Mouse (Mus musculus): ENCODE data around the gene Ccdc6. TPM values are rescaled to one million over a fixed set of nuclear protein-coding genes. Genes with fewer than 3 reads are reported as not detected.

Ccdc6 gene
- total RNA-seq, 2 experiments from 2014 or later, result 43.4 to 58.7 TPM

- intact Hi-C loops (cut with DNase I), result no loop called here
- no peak for DNase-seq (ENCODE audit: low spot score in 2 of 2)
These were observed 59.7 kb downstream of the Ccdc6 start for GRCm38 (mm10) chr10:70156431-70157165.

- intact Hi-C loops (cut with DNase I), result no loop called here
- DNase-seq (ENCODE audit: low spot score in 2 of 2), result peak in 1 of 2 experiments; percentile 33
These were observed 62.9 kb downstream of the Ccdc6 start for GRCm38 (mm10) chr10:70159651-70160320.

- no peak for DNase-seq (ENCODE audit: low spot score in 2 of 2)
- intact Hi-C loops (cut with DNase I), result no loop called here
These were observed 63.9 kb downstream of the Ccdc6 start for GRCm38 (mm10) chr10:70160811-70161210.

GRCm38 (mm10) chr10:70161504-70161903 lies 64.6 kb downstream of the Ccdc6 start:
- no peak for DNase-seq (ENCODE audit: low spot score in 2 of 2)
- intact Hi-C loops (cut with DNase I), result no loop called here

- intact Hi-C loops (cut with DNase I), result no loop called here
- no peak for DNase-seq (ENCODE audit: low spot score in 2 of 2)
These were observed 66.8 kb downstream of the Ccdc6 start for GRCm38 (mm10) chr10:70163681-70164080.

GRCm38 (mm10) chr10:70165877-70166276 lies 69.0 kb downstream of the Ccdc6 start:
- intact Hi-C loops (cut with DNase I), result loop anchor here (5.0 kb wide), 1 partner anchor 69 kb away; the partner anchor contains the start of gene Ccdc6
- peak; percentile 31 to 54 for DNase-seq (ENCODE audit: low spot score in 2 of 2)

- intact Hi-C loops (cut with DNase I), result loop anchor here (5.0 kb wide), 1 partner anchor 69 kb away; the partner anchor contains the start of gene Ccdc6
- no peak for DNase-seq (ENCODE audit: low spot score in 2 of 2)
These were observed 69.5 kb downstream of the Ccdc6 start for GRCm38 (mm10) chr10:70166427-70166826.

- no peak for DNase-seq (ENCODE audit: low spot score in 2 of 2)
- intact Hi-C loops (cut with DNase I), result loop anchor here (5.0 kb wide), 1 partner anchor 70 kb away; the partner anchor contains the start of gene Ccdc6
These were observed 70.7 kb downstream of the Ccdc6 start for GRCm38 (mm10) chr10:70167625-70168024.

GRCm38 (mm10) chr10:70168396-70168795 lies 71.5 kb downstream of the Ccdc6 start:
- intact Hi-C loops (cut with DNase I), result loop anchor here (5.0 kb wide), 1 partner anchor 71 kb away; the partner anchor contains the start of gene Ccdc6
- peak in 1 of 2 experiments; percentile 28 for DNase-seq (ENCODE audit: low spot score in 2 of 2)

GRCm38 (mm10) chr10:70169044-70169443 lies 72.1 kb downstream of the Ccdc6 start:
- peak; percentile 41 to 68 for DNase-seq (ENCODE audit: low spot score in 2 of 2)
- intact Hi-C loops (cut with DNase I), result loop anchor here (5.0 kb wide), 1 partner anchor 72 kb away; the partner anchor contains the start of gene Ccdc6

GRCm38 (mm10) chr10:70173314-70173713 lies 76.4 kb downstream of the Ccdc6 start:
- intact Hi-C loops (cut with DNase I), result no loop called here
- peak in 1 of 2 experiments; percentile 37 for DNase-seq (ENCODE audit: low spot score in 2 of 2)

GRCm38 (mm10) chr10:70174494-70175190 lies 77.7 kb downstream of the Ccdc6 start:
- DNase-seq (ENCODE audit: low spot score in 2 of 2), result no peak
- intact Hi-C loops (cut with DNase I), result no loop called here

- DNase-seq (ENCODE audit: low spot score in 2 of 2), result no peak
- intact Hi-C loops (cut with DNase I), result loop anchor here (10.0 kb wide), 1 partner anchor 156 kb away; no protein-coding TSS in a partner anchor
These were observed 83.8 kb downstream of the Ccdc6 start for GRCm38 (mm10) chr10:70180727-70181126.

GRCm38 (mm10) chr10:70181279-70181972 lies 84.5 kb downstream of the Ccdc6 start:
- intact Hi-C loops (cut with DNase I), result loop anchor here (10.0 kb wide), 1 partner anchor 157 kb away; no protein-coding TSS in a partner anchor
- no peak for DNase-seq (ENCODE audit: low spot score in 2 of 2)

- no peak for DNase-seq (ENCODE audit: low spot score in 2 of 2)
- intact Hi-C loops (cut with DNase I), result loop anchor here (10.0 kb wide), 1 partner anchor 159 kb away; no protein-coding TSS in a partner anchor
These were observed 86.5 kb downstream of the Ccdc6 start for GRCm38 (mm10) chr10:70183210-70184080.

GRCm38 (mm10) chr10:70186136-70186535 lies 89.2 kb downstream of the Ccdc6 start:
- intact Hi-C loops (cut with DNase I), result loop anchor here (10.0 kb wide), 1 partner anchor 161 kb away; no protein-coding TSS in a partner anchor
- DNase-seq (ENCODE audit: low spot score in 2 of 2), result no peak

GRCm38 (mm10) chr10:70186586-70186985 lies 89.7 kb downstream of the Ccdc6 start:
- intact Hi-C loops (cut with DNase I), result loop anchor here (10.0 kb wide), 1 partner anchor 162 kb away; no protein-coding TSS in a partner anchor
- DNase-seq (ENCODE audit: low spot score in 2 of 2), result no peak

- intact Hi-C loops (cut with DNase I), result loop anchor here (10.0 kb wide), 1 partner anchor 165 kb away; no protein-coding TSS in a partner anchor
- DNase-seq (ENCODE audit: low spot score in 2 of 2), result no peak
These were observed 92.9 kb downstream of the Ccdc6 start for GRCm38 (mm10) chr10:70189864-70190263.
